Mouse (Mus musculus) hematopoietic stem cell, adult 5-6 weeks (primary cell): ENCODE data around the gene Shoc2. TPM values are rescaled to one million over a fixed set of nuclear protein-coding genes. Genes with fewer than 3 reads are reported as not detected.
A peak's percentile ranks its signal among the peaks of the same experiment; 100 is the strongest.

Experiments
- ATAC-seq, 2 experiments: fragments of 125-278 bp in 1 of 2; replicated peaks in 1 of 2; 2 replicates each; pipeline ENCODE4 v1.8.0; 2016 to 2017; ENCODE audit warnings: inconsistent platforms in 2 of 2, mild to moderate bottlenecking in 2 of 2, moderate number of reproducible peaks in 2 of 2, low read depth in 1 of 2, moderate TSS enrichment in 1 of 2; ENCODE audit not compliant: low FRiP score in 2 of 2, poor library complexity in 2 of 2, severe bottlenecking in 2 of 2, insufficient read depth in 1 of 2, low TSS enrichment in 1 of 2
- total RNA-seq: library from RNA; stranded (forward); fragments of 172-1452, 232-1000 nt; gene quantifications from 2 replicates; pipeline ENCODE4 v1.2.3, GENCODE M21; 2017

Shoc2 gene
- total RNA-seq, 1 experiment from 2014 or later: 63.8 TPM

GRCm38 (mm10) chr19:53983336-53983735 lies 39.2 kb downstream of the Shoc2 start:
- peak in 1 of 2 experiments; percentile 46; a peak in 1 of 4 replicates for ATAC-seq

DNA sequence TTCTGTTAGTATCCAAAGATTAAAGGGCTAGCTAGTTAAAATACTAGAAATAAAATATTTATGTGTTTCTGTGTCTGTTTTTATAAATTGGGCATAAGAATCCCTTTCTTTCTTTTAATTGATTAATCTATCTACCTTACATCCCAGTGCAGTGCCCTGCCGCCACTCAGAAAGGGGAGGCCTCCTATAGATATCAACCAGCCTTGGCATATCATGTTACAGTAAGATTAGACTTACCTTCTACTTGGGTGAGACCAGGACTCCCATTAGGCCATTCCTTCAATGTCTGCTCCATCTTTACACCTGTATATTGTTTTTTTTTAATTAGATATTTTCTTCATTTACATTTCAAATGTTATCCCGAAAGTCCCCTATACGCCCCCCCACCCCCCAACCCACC lies 40.5 kb downstream of the Shoc2 start:
- ATAC-seq: no peak

DNA sequence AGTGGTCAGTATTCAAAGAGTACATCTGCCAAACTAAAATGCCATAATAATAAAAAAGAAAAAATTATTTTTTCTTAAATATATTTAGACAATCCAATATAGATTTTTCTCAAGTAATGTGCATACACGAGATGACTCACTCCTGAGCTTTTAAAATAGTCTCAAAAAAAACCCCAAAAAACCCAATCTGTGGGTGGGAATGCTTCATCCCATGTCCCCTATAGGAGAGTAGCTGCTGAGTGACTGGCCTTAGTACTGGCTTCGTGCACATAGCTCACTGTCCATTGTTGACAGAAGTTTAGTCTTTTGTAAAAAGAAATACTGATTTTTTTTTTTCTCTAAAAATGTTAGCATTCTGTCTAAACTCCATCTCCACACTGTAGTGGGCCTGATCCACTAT lies 46.4 kb downstream of the Shoc2 start:
- no peak for ATAC-seq

DNA sequence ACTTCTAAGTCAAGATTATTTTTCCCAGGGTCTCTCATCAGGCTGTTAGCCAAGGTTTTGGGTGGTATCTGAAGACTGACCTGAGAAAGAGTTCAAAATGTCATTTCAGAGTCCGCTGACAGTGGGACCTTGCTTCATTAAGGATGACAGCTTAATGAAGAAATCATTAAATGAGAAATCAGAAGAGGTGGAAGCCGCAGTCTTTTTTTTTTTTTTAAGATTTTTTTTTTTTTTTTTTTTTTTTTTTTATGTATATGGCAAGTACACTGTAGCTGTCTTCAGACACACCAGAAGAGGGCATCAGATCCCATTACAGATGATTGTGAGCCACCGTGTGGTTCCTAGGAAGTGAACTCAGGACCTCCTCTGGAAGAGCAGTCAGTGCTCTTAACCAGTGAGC lies 49.8 kb downstream of the Shoc2 start:
- ATAC-seq: no peak

GRCm38 (mm10) chr19:53994276-53994675 lies 50.2 kb downstream of the Shoc2 start:
- ATAC-seq: no peak

DNA sequence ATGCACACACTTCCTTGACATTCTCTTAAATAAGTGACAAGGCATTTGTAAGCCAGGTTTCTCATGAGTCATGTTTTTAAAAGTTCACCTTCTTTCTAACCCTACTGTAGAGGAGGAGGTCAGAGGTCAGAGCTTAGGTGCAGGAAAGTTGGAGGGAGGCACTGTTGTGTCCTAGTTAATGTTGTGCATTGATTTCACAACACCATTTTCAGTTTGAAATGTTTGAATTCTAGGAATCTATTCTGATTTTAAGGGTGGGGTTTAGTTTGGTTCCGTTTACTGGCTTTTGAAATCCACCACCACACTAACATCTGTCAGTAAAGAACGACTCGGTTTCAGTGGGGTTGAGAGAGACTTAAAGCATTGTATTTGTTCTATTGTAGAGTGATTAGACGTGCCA lies 66.9 kb downstream of the Shoc2 start:
- 0 out of 4 replicates have a peak, but pooled peaks of 1 of the 2 experiments have one; percentile 17 for ATAC-seq

GRCm38 (mm10) chr19:54014999-54015398 lies 70.9 kb downstream of the Shoc2 start:
- no peak for ATAC-seq

DNA sequence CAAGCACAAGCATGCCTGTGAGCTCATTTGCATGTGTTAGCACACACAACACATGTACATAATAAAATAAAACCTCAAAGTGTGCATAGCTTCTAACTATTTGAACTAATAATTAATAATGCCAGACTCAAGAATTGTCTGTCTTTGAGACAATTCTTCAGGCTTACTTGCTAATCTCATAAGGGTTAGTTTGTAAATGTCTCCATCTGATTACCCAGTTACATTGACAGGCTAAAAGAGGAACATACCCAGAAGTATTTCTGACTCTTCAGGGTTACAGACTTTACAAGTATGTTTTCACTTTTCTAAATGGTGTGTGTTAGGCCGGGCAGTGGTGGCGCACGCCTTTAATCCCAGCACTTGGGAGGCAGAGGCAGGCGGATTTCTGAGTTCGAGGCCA lies 71.4 kb downstream of the Shoc2 start:
- ATAC-seq: 0 out of 4 replicates have a peak, but pooled peaks of 1 of the 2 experiments have one; percentile 59

DNA sequence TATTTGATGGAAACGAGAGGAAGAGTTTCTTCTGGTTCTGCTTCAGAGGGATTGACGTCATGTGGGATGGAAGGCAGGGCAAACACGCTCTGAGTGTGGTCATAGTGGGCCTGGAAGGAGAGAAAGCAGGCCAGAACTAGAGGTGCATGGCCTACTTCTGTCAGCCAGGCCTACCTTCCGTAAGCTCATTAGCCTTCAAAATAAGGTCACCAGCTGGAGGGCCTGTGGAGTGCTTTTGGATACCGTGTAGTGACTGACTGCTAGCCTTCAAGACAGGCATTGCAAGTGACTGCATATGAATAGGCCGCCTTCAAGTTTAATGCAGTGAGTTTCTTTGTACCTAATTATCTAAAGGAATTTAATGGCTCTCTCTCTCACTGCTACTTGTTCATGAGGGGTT lies 91.0 kb downstream of the Shoc2 start:
- no peak for ATAC-seq

GRCm38 (mm10) chr19:54039441-54039840 lies 95.3 kb downstream of the Shoc2 start:
- no peak for ATAC-seq

- no peak for ATAC-seq
Observed at GRCm38 (mm10) chr19:54040356-54041028, 96.4 kb downstream of the Shoc2 start.

DNA sequence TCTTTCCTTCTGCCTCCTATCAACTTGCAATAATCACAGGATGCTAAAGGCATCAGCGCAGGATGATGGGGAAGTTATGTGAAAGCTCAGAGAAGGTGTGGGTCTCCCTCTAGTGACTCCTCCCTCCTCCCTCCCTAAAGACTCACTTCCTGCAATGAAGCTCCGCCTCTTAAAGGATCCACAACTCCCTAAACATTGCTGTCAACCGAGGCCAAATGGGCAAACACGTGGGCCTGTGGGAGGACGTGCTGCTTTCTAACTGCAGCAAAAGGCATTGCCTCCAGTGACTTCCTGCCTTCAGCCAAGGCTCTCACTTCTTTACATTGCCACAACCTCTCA lies 96.9 kb downstream of the Shoc2 start:
- ATAC-seq: peak; percentile 47 to 57; a peak in 3 of 4 replicates

- no peak for ATAC-seq
Observed at GRCm38 (mm10) chr19:54043851-54044250, 99.7 kb downstream of the Shoc2 start, which contains the start of gene Adra2a. Adra2a (plus strand) TSS chr19:54044151.

DNA sequence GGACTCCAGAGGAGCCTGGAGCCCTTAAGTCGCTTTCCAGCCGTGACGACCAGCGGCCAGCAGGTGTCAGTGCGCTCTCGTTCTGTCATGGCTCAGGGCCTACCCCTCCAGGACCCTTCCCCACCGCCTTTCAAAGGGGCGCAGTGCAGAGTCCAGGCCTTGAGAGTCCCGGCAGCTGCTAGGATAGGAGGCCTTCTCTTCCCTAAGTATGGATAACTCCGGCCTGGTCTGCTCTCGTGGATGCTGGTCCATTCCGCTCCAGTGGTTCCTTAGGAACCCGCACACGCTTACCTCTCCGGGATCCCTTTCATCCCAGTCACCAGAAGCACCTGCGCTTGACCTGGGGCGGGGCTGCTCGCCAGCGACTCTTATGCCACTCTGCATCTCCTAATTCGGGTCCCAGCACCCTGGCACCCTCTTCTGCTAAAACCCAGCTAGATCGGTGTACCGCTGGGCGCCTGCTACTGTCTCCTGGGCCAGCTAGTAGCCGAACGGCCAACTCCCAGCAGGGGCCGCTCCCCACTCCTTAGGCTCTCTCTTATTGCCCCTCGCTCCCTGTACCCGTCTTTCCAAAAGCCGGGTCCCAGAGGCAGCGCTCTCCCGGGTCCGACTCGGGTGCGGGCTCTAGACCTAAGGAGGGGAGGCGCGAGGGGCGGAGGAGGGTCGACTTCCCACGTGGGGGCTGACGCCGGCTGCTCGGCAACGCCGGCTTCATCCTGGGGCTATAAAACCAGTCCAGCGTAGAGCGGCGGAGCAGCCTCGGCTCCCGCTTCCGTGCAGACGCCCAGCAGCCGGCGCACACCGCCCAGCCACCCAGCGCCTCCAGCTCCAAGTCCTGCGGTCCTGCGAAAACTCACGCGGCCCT lies 100.6 kb downstream of the Shoc2 start:
- peak in 1 of 2 experiments; percentile 31; a peak in 2 of 4 replicates for ATAC-seq

DNA sequence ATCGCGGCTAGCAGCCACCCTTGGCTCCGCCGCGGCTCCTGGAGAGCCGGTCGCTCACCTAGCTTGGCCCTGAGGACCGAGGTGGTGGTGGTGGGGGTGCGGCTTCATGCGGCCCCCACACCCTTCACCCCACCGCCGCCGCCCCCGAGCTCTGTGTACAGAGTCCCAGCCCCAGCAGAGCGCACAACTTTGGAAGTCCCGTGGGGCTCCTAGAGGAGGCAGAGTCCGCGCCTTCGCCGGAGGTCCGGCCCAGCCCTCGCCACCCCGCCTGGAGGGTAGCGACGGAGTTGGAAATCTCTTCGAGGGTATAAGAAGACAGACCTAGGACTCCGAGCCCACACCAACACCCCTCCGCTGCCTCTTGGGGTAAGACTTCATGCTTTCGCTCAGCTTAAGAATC lies 101.3 kb downstream of the Shoc2 start:
- ATAC-seq: no peak

- no peak for ATAC-seq
Observed at GRCm38 (mm10) chr19:54045931-54046683, 102.0 kb downstream of the Shoc2 start.

DNA sequence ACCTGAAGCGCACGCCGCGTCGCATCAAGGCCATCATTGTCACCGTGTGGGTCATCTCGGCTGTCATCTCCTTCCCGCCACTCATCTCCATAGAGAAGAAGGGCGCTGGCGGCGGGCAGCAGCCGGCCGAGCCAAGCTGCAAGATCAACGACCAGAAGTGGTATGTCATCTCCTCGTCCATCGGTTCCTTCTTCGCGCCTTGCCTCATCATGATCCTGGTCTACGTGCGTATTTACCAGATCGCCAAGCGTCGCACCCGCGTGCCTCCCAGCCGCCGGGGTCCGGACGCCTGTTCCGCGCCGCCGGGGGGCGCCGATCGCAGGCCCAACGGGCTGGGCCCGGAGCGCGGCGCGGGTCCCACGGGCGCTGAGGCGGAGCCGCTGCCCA lies 102.6 kb downstream of the Shoc2 start:
- no peak for ATAC-seq
